Mouse (Mus musculus): ENCODE measurements around the gene Plgrkt.

DNA sequence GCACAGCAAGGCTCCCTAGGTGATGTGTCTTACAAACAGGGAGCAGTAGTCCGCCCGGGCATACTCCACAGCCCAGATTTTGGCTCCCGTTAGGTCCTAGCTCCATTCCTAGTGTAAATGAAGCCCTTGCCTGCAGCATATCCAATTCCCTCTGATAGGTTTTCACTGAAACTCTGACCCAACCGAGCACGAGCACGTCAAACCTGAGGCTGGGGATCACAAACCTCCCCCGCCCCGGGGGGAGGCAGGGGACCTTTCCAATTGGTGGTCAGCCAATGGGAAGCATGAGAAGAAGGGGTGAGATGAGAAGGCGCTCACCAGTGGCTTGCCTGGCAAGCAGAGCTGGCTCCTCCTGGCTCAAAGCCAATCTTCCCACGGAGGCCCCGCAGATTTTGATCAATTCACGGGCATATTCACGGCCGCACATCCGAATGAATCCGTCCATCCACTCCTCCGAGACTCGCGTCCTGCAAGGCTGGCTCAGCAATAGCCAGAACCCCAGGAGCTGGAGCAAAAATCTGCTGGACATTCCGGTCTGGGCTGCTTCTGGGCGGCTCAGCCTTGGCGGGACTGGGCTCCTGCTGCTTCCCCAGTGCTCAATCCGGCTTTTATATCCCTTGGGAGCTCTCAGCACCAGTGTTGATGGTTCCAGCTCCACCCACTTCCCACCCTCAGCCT, 33.0 kb downstream of the Plgrkt start, which contains the start of gene Rln1:
- no peak for TF ChIP-seq CTCF (IDR thresholded peaks at IDR 0.05; ENCODE audit: low read depth)
- TF ChIP-seq EP300 (IDR thresholded peaks at IDR 0.05; ENCODE audit: low read depth): no peak

Data from heart, postnatal 0 days (tissue).